Mouse (Mus musculus): ENCODE data around the gene Galnt12. TPM values are rescaled to one million over a fixed set of nuclear protein-coding genes. Genes with fewer than 3 reads are reported as not detected.

The Galnt12 gene
- total and polyA plus RNA-seq, 2 experiments from 2014 or later: 1.4 to 1.9 TPM

- Histone ChIP-seq H3K27me3 (ENCODE audit: control insufficient read depth, insufficient read depth, low read length) (no peaks in the 10 kb centered on the region), H3K36me3 (replicated peaks; ENCODE audit: control insufficient read depth, insufficient read depth, low read length) (no peaks in the 10 kb centered on the region), H3K4me2 (ENCODE audit: low read depth, low read length) (no peak overlapping the region), H3K9ac (replicated peaks; ENCODE audit: low read depth, low read length) (no peak overlapping the region), H3K4me1 (ENCODE audit: control insufficient read depth, insufficient read depth) (peaks cover 1% of the 10 kb centered on the region; the same call in 1 of the 2 replicates), H3K4me3 (ENCODE audit: low read depth, low read length) (no peak overlapping the region), H3K9me3 (replicated peaks; ENCODE audit: control insufficient read depth, low read length) (no peaks in the 10 kb centered on the region), H3K27ac (ENCODE audit: low read depth) (no peak overlapping the region)
- WGBS: 81% methylated on average over 10 of the region's 10 CpGs
- ATAC-seq (ENCODE audit: insufficient read depth, low read depth) (no peak), DNase-seq (ENCODE audit: low spot score) (no peak)
- no peak for TF ChIP-seq CTCF (IDR thresholded peaks at IDR 0.05; ENCODE audit: low read depth)
- no peak for TF ChIP-seq EP300 (IDR thresholded peaks at IDR 0.05; ENCODE audit: low read depth)
Observed at GRCm38 (mm10) chr4:47141444-47142154, 49.9 kb downstream of the Galnt12 start.

GRCm38 (mm10) chr4:47143849-47144248, 52.1 kb downstream of the Galnt12 start:
- H3K36me3 ChIP-seq (replicated peaks; ENCODE audit: control insufficient read depth, insufficient read depth, low read length): no peaks in the 10 kb centered on the region
- no peak overlapping the region for H3K4me2 ChIP-seq (ENCODE audit: low read depth, low read length)
- ATAC-seq (ENCODE audit: insufficient read depth, low read depth): no peak
- no peak for DNase-seq (ENCODE audit: low spot score)
- H3K4me3 ChIP-seq (ENCODE audit: low read depth, low read length): no peak overlapping the region
- H3K27me3 ChIP-seq (ENCODE audit: control insufficient read depth, insufficient read depth, low read length): no peaks in the 10 kb centered on the region
- TF ChIP-seq CTCF (IDR thresholded peaks at IDR 0.05; ENCODE audit: low read depth): no peak
- no peak for TF ChIP-seq EP300 (IDR thresholded peaks at IDR 0.05; ENCODE audit: low read depth)
- WGBS: 63% methylated on average over 6 of the region's 6 CpGs
- H3K9me3 ChIP-seq (replicated peaks; ENCODE audit: control insufficient read depth, low read length): no peaks in the 10 kb centered on the region
- no peak overlapping the region for H3K9ac ChIP-seq (replicated peaks; ENCODE audit: low read depth, low read length)
- H3K27ac ChIP-seq (ENCODE audit: low read depth): no peak overlapping the region
- H3K4me1 ChIP-seq (ENCODE audit: control insufficient read depth, insufficient read depth): no peaks in the 10 kb centered on the region; the same call in 1 of the 2 replicates

GRCm38 (mm10) chr4:47145341-47145740, 53.6 kb downstream of the Galnt12 start:
- Histone ChIP-seq H3K9ac (replicated peaks; ENCODE audit: low read depth, low read length) (no peak overlapping the region), H3K36me3 (replicated peaks; ENCODE audit: control insufficient read depth, insufficient read depth, low read length) (no peaks in the 10 kb centered on the region), H3K9me3 (replicated peaks; ENCODE audit: control insufficient read depth, low read length) (no peaks in the 10 kb centered on the region), H3K27ac (ENCODE audit: low read depth) (no peak overlapping the region), H3K4me3 (ENCODE audit: low read depth, low read length) (no peak overlapping the region), H3K4me1 (ENCODE audit: control insufficient read depth, insufficient read depth) (no peaks in the 10 kb centered on the region; the same call in 1 of the 2 replicates), H3K27me3 (ENCODE audit: control insufficient read depth, insufficient read depth, low read length) (no peaks in the 10 kb centered on the region), H3K4me2 (ENCODE audit: low read depth, low read length) (no peak overlapping the region)
- DNase-seq (ENCODE audit: low spot score): no peak
- TF ChIP-seq EP300 (IDR thresholded peaks at IDR 0.05; ENCODE audit: low read depth) (no peak), CTCF (IDR thresholded peaks at IDR 0.05; ENCODE audit: low read depth) (no peak)
- ATAC-seq (ENCODE audit: insufficient read depth, low read depth): no peak
- WGBS: 83% methylated on average over 6 of the region's 6 CpGs

GRCm38 (mm10) chr4:47146561-47146960, 54.9 kb downstream of the Galnt12 start:
- Histone ChIP-seq H3K36me3 (replicated peaks; ENCODE audit: control insufficient read depth, insufficient read depth, low read length) (no peaks in the 10 kb centered on the region), H3K4me2 (ENCODE audit: low read depth, low read length) (no peak overlapping the region), H3K4me3 (ENCODE audit: low read depth, low read length) (no peak overlapping the region), H3K9me3 (replicated peaks; ENCODE audit: control insufficient read depth, low read length) (no peaks in the 10 kb centered on the region), H3K9ac (replicated peaks; ENCODE audit: low read depth, low read length) (no peak overlapping the region), H3K27me3 (ENCODE audit: control insufficient read depth, insufficient read depth, low read length) (no peaks in the 10 kb centered on the region), H3K27ac (ENCODE audit: low read depth) (no peak overlapping the region), H3K4me1 (ENCODE audit: control insufficient read depth, insufficient read depth) (no peaks in the 10 kb centered on the region; the same call in 1 of the 2 replicates)
- no peak for ATAC-seq (ENCODE audit: insufficient read depth, low read depth)
- WGBS: 56% methylated on average over 4 of the region's 4 CpGs
- TF ChIP-seq EP300 (IDR thresholded peaks at IDR 0.05; ENCODE audit: low read depth) (no peak), CTCF (IDR thresholded peaks at IDR 0.05; ENCODE audit: low read depth) (no peak)
- no peak for DNase-seq (ENCODE audit: low spot score)

GRCm38 (mm10) chr4:47149963-47150362, 58.3 kb downstream of the Galnt12 start:
- Histone ChIP-seq H3K9ac (replicated peaks; ENCODE audit: low read depth, low read length) (no peak overlapping the region), H3K4me1 (ENCODE audit: control insufficient read depth, insufficient read depth) (peaks cover 6% of the 10 kb centered on the region; the same call in 1 of the 2 replicates), H3K4me3 (ENCODE audit: low read depth, low read length) (no peak overlapping the region), H3K27me3 (ENCODE audit: control insufficient read depth, insufficient read depth, low read length) (no peaks in the 10 kb centered on the region), H3K4me2 (ENCODE audit: low read depth, low read length) (no peak overlapping the region), H3K27ac (ENCODE audit: low read depth) (no peak overlapping the region), H3K9me3 (replicated peaks; ENCODE audit: control insufficient read depth, low read length) (no peaks in the 10 kb centered on the region), H3K36me3 (replicated peaks; ENCODE audit: control insufficient read depth, insufficient read depth, low read length) (no peaks in the 10 kb centered on the region)
- 27% methylated on average over 3 of the region's 3 CpGs for WGBS
- DNase-seq (ENCODE audit: low spot score) (peak; percentile 36), ATAC-seq (ENCODE audit: insufficient read depth, low read depth) (peak; percentile 38; the same call in 1 of the 2 replicates)
- TF ChIP-seq EP300 (IDR thresholded peaks at IDR 0.05; ENCODE audit: low read depth) (no peak), CTCF (IDR thresholded peaks at IDR 0.05; ENCODE audit: low read depth) (no peak)

Data from heart, postnatal 0 days (tissue).